Mouse (Mus musculus): ENCODE measurements around the gene Tnrc6b. TPM values are rescaled to one million over a fixed set of nuclear protein-coding genes. Genes with fewer than 3 reads are reported as not detected.
A peak's percentile ranks its signal among the peaks of the same experiment; 100 is the strongest.

The Tnrc6b gene
- polyA plus RNA-seq (2012; rRNA removed): 10.0 and 14.1 TPM in 2 replicates

- DNase-seq (ENCODE audit: low read depth): peak; percentile 80
These were observed at the start of gene Tnrc6b for GRCm38 (mm10) chr15:80710608-80711363. Tnrc6b (plus strand) TSS chr15:80711313.

- DNase-seq (ENCODE audit: low read depth): no peak
These were observed 46.7 kb upstream of the Tnrc6b start for GRCm38 (mm10) chr15:80664444-80664843.

GRCm38 (mm10) chr15:80671295-80672252 lies 39.5 kb upstream of the Tnrc6b start, which contains the start of gene Fam83f:
Fam83f (plus strand) TSS chr15:80671847.
- no peak for DNase-seq (ENCODE audit: low read depth)

- DNase-seq (ENCODE audit: low read depth): no peak
These were observed 38.3 kb upstream of the Tnrc6b start for GRCm38 (mm10) chr15:80672810-80673209.

- DNase-seq (ENCODE audit: low read depth): no peak
These were observed 37.6 kb upstream of the Tnrc6b start for GRCm38 (mm10) chr15:80673337-80674095.

- no peak for DNase-seq (ENCODE audit: low read depth)
These were observed 36.4 kb upstream of the Tnrc6b start for GRCm38 (mm10) chr15:80674700-80675099.

GRCm38 (mm10) chr15:80679515-80680215 lies 31.4 kb upstream of the Tnrc6b start:
- no peak for DNase-seq (ENCODE audit: low read depth)

- no peak for DNase-seq (ENCODE audit: low read depth)
These were observed 30.6 kb upstream of the Tnrc6b start for GRCm38 (mm10) chr15:80680347-80681030.

- DNase-seq (ENCODE audit: low read depth): no peak
These were observed 29.6 kb upstream of the Tnrc6b start for GRCm38 (mm10) chr15:80681466-80681881.

- no peak for DNase-seq (ENCODE audit: low read depth)
These were observed 28.8 kb upstream of the Tnrc6b start for GRCm38 (mm10) chr15:80682343-80682742.

GRCm38 (mm10) chr15:80683151-80683550 lies 28.0 kb upstream of the Tnrc6b start:
- no peak for DNase-seq (ENCODE audit: low read depth)

- DNase-seq (ENCODE audit: low read depth): no peak
These were observed 27.1 kb upstream of the Tnrc6b start for GRCm38 (mm10) chr15:80683990-80684389.

- no peak for DNase-seq (ENCODE audit: low read depth)
These were observed 26.1 kb upstream of the Tnrc6b start for GRCm38 (mm10) chr15:80684786-80685602.

- DNase-seq (ENCODE audit: low read depth): no peak
These were observed 25.6 kb upstream of the Tnrc6b start for GRCm38 (mm10) chr15:80685603-80685895.

GRCm38 (mm10) chr15:80688536-80688935 lies 22.6 kb upstream of the Tnrc6b start:
- no peak for DNase-seq (ENCODE audit: low read depth)

GRCm38 (mm10) chr15:80693492-80693891 lies 17.6 kb upstream of the Tnrc6b start:
- no peak for DNase-seq (ENCODE audit: low read depth)

- DNase-seq (ENCODE audit: low read depth): no peak
These were observed 16.8 kb upstream of the Tnrc6b start for GRCm38 (mm10) chr15:80694125-80694910.

GRCm38 (mm10) chr15:80697564-80697963 lies 13.5 kb upstream of the Tnrc6b start:
- no peak for DNase-seq (ENCODE audit: low read depth)
